Mouse (Mus musculus) neural tube, embryonic 11.5 days (tissue): Measurements from ENCODE around the gene Entpd4b. TPM values are rescaled to one million over a fixed set of nuclear protein-coding genes. Genes with fewer than 3 reads are reported as not detected.
"Not testable (repeated sequence)": the region's sequence is repeated elsewhere in the genome, so short reads cannot be mapped to it uniquely, and the experiment has no call there.

ENCODE experiments used
- ATAC-seq: fragments of 200-750 bp; cut with Nextera tagmentation; 2 replicates; pipeline ENCODE4 v1.8.0; 2017; ENCODE audit warnings: moderate number of reproducible peaks, mild to moderate bottlenecking, moderate TSS enrichment, moderate library complexity; ENCODE audit not compliant: insufficient read depth, low FRiP score, low TSS enrichment
- DNase-seq: peaks from one replicate; pipeline ENCODE4 v3.0.0-alpha.2; 2015; ENCODE audit warnings: low spot score
- H3K27ac ChIP-seq: fragments of 300-500 bp; sonication (generic); 2 replicates; pipeline ENCODE4 v1.5.1; 2014; ENCODE audit warnings: low read depth, mild to moderate bottlenecking, low read length
- H3K27me3 ChIP-seq: fragments of 300-500 bp; sonication (generic); 2 replicates; pipeline ENCODE4 v1.6.1; 2014; ENCODE audit warnings: mild to moderate bottlenecking, low read length, mixed read lengths; ENCODE audit not compliant: control insufficient read depth, insufficient read depth
- H3K36me3 ChIP-seq: fragments of 300-500 bp; sonication (generic); 2 replicates; pipeline ENCODE4 v1.6.1; 2014; ENCODE audit warnings: mild to moderate bottlenecking, low read length, moderate library complexity, mixed read lengths; ENCODE audit not compliant: control insufficient read depth, insufficient read depth
- H3K4me1 ChIP-seq: fragments of 300-500 bp; sonication (generic); 2 replicates; pipeline ENCODE4 v1.6.1; 2014; ENCODE audit warnings: low read length, mixed read lengths; ENCODE audit not compliant: control insufficient read depth, insufficient read depth
- H3K4me2 ChIP-seq: fragments of 300-500 bp; sonication (generic); 2 replicates; pipeline ENCODE4 v1.6.1; 2014; ENCODE audit warnings: low read depth, mild to moderate bottlenecking, moderate library complexity
- H3K4me3 ChIP-seq: fragments of 300-500 bp; sonication (generic); 2 replicates; pipeline ENCODE4 v1.5.1; 2014; ENCODE audit warnings: low read depth, low read length
- H3K9ac ChIP-seq: fragments of 300-500 bp; sonication (generic); 2 replicates; pipeline ENCODE4 v1.6.1; 2014; ENCODE audit warnings: mild to moderate bottlenecking, low read length
- H3K9me3 ChIP-seq: fragments of 300-500 bp; sonication (generic); 2 replicates; pipeline ENCODE4 v1.6.1; 2016; ENCODE audit warnings: low read length; ENCODE audit not compliant: control insufficient read depth
- WGBS: fragments of 180-500 bp; shearing (Covaris S2); extraction: QIAGEN DNeasy Blood & Tissue Kit; methylation state at CpG from one replicate; pipeline ENCODE4 v1.1.7; 2014; 5-methylcytosine and 5-hydroxymethylcytosine counted together
- polyA plus RNA-seq: library from polyadenylated mRNA; unstranded; fragments of >200 nt; fragmentation: Nextera tagmentation; extraction: Ambion mirVana; gene quantifications from 2 replicates; pipeline ENCODE4 v1.2.1, GENCODE M21; 2014

The Entpd4b gene
- polyA plus RNA-seq: 9.1 and 10.4 TPM in 2 replicates

DNA sequence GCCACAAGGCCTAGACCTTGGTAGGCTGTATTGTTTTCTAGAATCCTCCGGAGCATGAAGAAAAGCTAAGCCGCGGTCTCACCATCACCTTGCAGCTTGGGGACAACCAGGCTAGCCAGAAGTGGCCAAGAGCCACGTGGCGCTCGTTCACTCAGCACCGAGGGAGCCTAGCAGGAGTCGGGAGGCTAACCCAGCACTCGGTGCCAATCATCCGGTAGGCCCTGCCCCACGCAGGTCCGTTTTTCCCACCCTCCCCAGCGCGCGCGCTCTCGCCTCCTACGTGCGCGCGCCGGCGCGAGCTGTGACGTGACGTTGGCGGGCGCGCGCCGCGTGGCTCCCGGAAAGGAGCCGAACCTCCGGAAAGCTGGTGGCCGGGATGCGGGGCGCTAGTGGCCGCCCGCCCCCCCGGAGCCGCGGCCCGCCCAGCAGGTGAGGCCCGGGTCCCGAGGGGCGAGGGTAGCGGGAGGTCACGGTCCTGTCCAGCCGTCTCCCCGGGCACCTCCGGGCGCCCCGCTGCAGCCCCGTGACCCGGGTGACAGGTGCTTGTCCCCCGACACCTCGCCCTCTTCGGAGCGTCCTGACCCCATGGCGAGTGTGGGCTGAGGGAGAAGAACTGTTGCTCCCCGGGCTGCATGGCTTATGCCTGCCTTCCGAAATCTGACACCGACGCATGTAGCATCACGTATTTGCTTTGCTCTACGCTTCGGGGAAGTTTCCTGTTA is at the start of gene Entpd4b:
Entpd4b (plus strand) TSS at position 315 of the 722 bp plus-strand sequence.
- H3K9ac ChIP-seq, H3K4me3 ChIP-seq, H3K4me1 ChIP-seq, H3K27ac ChIP-seq, H3K27me3 ChIP-seq, DNase-seq, H3K36me3 ChIP-seq, H3K4me2 ChIP-seq, H3K9me3 ChIP-seq: not testable (repeated sequence)
- no CpG with 5 or more reads among the region's 68 CpGs for WGBS
- peak; percentile 90 for ATAC-seq

DNA sequence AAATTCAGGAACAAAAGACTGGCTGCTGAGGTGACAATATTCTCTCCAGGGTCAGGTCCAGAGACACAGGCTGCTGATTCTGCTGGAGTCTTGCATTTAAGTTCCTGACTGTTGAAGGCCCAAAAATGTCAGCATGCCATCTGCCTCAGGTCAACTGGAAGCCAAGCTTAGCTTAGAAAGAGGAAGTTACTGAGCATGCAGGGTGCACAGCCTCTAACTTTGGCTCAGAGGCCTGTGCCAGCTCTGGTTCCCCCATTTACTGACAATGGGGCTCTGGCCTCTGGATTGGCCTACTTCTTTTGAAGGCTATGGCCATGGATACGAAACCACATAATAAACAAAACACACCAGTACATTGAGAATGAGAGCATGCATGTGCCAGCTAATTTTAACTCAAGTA is 48.2 kb upstream of the Entpd4b start:
- H3K4me3 ChIP-seq, H3K36me3 ChIP-seq, H3K9ac ChIP-seq, ATAC-seq, H3K27ac ChIP-seq, DNase-seq, H3K4me1 ChIP-seq, H3K4me2 ChIP-seq, H3K27me3 ChIP-seq, H3K9me3 ChIP-seq: not testable (repeated sequence)
- no CpG with 5 or more reads among the region's 1 CpGs for WGBS

DNA sequence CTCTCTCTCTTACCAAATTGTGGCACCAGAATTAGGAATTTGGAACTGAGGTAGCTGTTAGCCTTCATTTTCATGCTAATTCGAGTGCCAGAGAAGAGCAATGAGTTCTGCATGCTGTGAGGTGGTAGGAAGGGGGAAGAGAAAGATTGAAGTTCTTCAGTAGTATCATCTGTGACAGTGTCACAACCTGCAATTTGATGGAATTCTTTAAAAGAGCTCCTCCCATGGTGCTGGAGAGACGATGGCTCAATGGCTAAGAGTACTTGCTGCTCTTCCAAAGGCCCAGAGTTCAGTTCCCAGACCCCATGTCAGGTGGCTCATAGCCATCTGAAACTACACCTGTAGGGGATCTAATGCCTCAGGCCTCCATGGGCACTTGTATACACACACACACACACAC is 42.8 kb upstream of the Entpd4b start, which contains the start of gene Gm27179:
Gm27179 (minus strand) TSS at position 101 of the 400 bp plus-strand sequence.
- H3K4me3 ChIP-seq, H3K36me3 ChIP-seq, H3K9ac ChIP-seq, H3K9me3 ChIP-seq, H3K4me1 ChIP-seq, H3K27me3 ChIP-seq, H3K27ac ChIP-seq, ATAC-seq, DNase-seq, H3K4me2 ChIP-seq: not testable (repeated sequence)
- no CpG with 5 or more reads among the region's 2 CpGs for WGBS

DNA sequence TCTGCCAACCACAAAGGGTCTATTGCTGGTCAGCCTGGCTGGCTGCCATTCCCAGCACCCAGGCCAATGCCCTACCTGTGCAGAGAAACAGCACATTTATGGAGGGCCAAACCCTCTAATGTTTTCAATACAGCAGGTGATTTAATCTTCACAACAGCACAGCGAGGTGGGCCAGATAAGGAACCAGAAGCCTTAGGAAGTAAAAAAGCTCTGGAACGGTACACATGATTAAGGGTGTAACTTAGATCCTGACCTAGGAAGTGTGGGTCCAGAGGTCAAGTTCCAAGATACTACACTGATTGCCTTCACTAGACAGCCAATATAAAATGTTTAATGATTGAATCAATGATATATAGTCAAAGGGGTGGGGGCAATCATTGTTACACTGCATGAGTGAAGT is 34.4 kb upstream of the Entpd4b start:
- H3K4me3 ChIP-seq, H3K9ac ChIP-seq, H3K36me3 ChIP-seq, H3K27ac ChIP-seq, H3K4me1 ChIP-seq, H3K27me3 ChIP-seq, ATAC-seq, H3K9me3 ChIP-seq, H3K4me2 ChIP-seq, DNase-seq: not testable (repeated sequence)
- no CpG with 5 or more reads among the region's 2 CpGs for WGBS

DNA sequence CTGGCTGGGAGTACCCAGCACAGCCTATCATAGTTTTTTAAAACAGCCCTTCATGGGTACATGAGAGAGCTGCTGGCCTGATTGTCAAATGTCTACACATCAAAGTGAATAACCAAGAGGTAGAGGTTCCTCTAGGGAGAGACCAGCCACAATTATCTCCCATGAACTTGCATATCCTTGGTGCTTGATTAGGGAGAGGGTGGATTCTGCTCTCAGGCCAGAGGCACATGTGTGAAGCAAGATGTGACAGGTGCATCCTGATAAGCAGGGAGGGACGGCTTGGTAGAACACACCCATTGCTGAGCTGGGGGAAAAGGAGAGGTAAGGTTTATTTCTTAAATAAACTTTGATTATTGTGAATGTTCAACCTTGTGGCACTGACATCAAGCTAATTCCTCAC is 32.2 kb upstream of the Entpd4b start:
- not testable (repeated sequence) for H3K27me3 ChIP-seq, H3K4me1 ChIP-seq, ATAC-seq, DNase-seq, H3K36me3 ChIP-seq, H3K9me3 ChIP-seq, H3K27ac ChIP-seq, H3K4me3 ChIP-seq, H3K9ac ChIP-seq, H3K4me2 ChIP-seq
- WGBS: no CpG with 5 or more reads among the region's 1 CpGs

DNA sequence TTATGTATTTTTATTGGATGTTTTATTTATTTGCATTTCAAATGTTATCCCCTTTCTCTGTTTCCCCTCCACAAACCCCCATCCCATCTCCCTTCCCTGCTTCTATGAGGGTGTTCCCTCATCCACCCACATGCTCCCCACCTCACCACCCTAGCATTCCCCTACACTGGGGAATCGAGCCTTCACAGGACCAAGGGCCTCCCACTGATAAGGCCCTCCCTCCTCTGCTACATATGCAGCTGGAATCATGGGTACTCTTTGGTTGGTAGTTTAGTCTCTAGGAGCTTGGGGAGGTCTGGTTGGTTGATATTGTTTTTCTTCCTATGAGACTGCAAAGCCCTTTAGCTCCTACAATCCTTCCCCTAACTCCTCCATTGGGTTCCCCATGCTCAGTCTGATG is 29.0 kb upstream of the Entpd4b start:
- H3K36me3 ChIP-seq, H3K4me3 ChIP-seq, H3K4me1 ChIP-seq, DNase-seq, H3K9ac ChIP-seq, ATAC-seq, H3K27ac ChIP-seq, H3K4me2 ChIP-seq, H3K27me3 ChIP-seq, H3K9me3 ChIP-seq: not testable (repeated sequence)
- WGBS: no CpG with 5 or more reads among the region's 1 CpGs

DNA sequence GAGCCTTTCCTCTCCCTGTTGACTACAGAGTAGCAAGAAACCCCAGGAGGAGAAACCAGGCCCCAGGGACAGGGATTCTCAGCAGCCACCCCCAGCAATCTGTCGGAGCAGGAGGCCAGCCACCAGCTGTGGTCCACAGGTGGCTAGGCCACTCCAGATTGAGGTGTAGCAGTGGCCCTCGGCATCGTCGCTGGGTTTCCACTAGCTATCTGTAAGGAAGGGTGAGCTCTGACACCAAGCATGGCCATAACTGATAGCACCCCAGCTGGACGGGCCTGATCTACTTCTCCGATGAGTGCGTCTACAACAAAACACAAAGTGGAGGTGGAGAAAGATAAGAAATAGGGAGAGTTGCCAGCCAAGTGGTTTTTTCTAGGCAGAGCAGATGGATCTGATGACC is 18.7 kb upstream of the Entpd4b start:
- not testable (repeated sequence) for DNase-seq, H3K4me2 ChIP-seq, H3K9me3 ChIP-seq, H3K36me3 ChIP-seq, H3K27me3 ChIP-seq, H3K9ac ChIP-seq, H3K4me3 ChIP-seq, H3K4me1 ChIP-seq, H3K27ac ChIP-seq, ATAC-seq
- WGBS: no CpG with 5 or more reads among the region's 7 CpGs

DNA sequence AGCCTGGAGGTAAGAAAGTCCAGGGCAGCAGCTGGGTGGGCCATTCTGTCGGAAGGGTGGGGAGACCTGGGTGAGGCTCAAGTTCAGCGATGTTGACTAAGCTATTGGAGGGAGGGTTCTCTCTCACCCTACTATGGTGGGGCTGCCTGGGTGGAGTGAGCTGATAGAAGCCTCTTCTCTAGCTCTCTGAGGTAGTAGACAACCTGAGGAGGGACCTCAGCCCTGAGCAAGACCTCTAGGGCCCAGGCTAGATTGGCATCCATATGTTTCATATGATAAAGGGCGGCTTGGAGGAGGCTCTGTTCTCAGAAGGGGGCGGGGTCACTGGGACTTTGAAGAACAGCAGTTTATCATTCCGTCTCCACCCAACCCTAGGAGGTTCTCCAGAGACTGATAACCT is 15.1 kb upstream of the Entpd4b start:
- not testable (repeated sequence) for H3K27me3 ChIP-seq, H3K9me3 ChIP-seq, H3K27ac ChIP-seq, ATAC-seq, H3K9ac ChIP-seq, DNase-seq, H3K4me1 ChIP-seq, H3K36me3 ChIP-seq, H3K4me3 ChIP-seq, H3K4me2 ChIP-seq
- no CpG with 5 or more reads among the region's 5 CpGs for WGBS

DNA sequence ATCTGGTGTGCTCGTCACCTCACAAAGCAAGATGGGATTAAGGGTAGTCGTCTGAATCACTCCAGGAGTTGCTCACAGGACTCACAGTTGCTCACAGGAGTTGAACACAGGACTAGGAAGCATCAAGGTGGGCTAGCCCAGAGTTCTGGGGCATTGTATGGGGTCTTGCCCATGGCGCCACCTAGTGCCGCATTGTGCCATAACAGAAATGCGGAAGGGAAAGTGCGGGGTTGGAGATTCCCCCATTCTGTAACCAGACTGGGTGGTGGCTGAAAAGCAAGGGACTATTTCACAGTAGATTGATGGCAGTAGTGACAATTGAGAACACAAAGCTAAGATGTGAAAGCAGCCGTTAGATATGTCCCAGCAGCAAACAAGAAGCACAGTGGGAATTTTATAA is 12.5 kb upstream of the Entpd4b start:
- ATAC-seq, H3K27ac ChIP-seq, DNase-seq, H3K9ac ChIP-seq, H3K36me3 ChIP-seq, H3K9me3 ChIP-seq, H3K4me3 ChIP-seq, H3K27me3 ChIP-seq, H3K4me2 ChIP-seq, H3K4me1 ChIP-seq: not testable (repeated sequence)
- no CpG with 5 or more reads among the region's 7 CpGs for WGBS
